Mouse (Mus musculus) layer of hippocampus, adult 2 months (tissue): ENCODE results near the gene Hsf2. TPM values are rescaled to one million over a fixed set of nuclear protein-coding genes. Genes with fewer than 3 reads are reported as not detected.
"Not testable (repeated sequence)": the region's sequence is repeated elsewhere in the genome, so short reads cannot be mapped to it uniquely, and the experiment has no call there.

Experiments used
- DNase-seq, 2 experiments: peaks; one replicate each; pipeline ENCODE4 v3.0.0; 2022; ENCODE audit warnings: low spot score in 2 of 2
- H3K27ac ChIP-seq: fragments of 200-600 bp; 2 replicates; pipeline ENCODE4 v1.8.1; 2022
- H3K4me3 ChIP-seq: fragments of 200-600 bp; 2 replicates; pipeline ENCODE4 v1.8.1; 2022; ENCODE audit warnings: mild to moderate bottlenecking
- CTCF ChIP-seq: fragments of 200-600 bp; conservative IDR thresholded peaks from 2 replicates; pipeline ENCODE4 v1.8.1; 2022; ENCODE audit warnings: antibody characterized with exemption, mild to moderate bottlenecking, moderate library complexity
- total RNA-seq, 2 experiments: library from RNA; stranded (reverse); gene quantifications; 2 replicates each; pipeline ENCODE4 v1.2.3; 2021

The Hsf2 gene
- total RNA-seq, 2 experiments from 2014 or later, result 31.8 to 33.0 TPM

DNA sequence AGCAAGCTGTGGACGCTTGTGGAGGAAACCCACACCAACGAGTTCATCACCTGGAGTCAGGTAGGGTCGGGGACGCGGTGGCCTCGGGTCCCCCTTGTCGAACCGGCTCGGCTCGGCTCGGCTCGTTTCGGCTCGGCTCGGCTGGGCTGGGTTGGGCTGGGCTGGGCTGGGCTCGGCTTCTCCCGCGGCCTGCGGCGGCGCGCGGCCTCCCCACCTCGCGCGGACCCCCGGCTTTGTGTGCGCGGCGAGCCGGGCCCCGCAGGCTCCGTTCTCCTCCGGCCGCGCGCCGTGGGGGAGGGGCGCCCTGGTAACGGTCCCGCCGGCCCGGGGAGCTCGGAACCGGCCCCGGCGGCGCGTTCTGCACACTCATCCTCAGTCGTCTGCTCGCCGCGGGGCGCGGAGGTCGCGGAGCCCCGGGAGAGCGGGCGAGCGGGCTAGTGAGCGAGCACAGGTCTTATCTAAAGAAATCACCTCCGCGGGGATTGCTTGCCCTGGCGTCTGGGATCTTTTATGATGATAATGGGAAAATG, 422 bp downstream of the Hsf2 start:
- Histone ChIP-seq H3K27ac (peak overlapping the region; percentile 96), H3K4me3 (peak overlapping the region; percentile 73)
- no peak for TF ChIP-seq CTCF
- peak; percentile 17 to 74 for DNase-seq

DNA sequence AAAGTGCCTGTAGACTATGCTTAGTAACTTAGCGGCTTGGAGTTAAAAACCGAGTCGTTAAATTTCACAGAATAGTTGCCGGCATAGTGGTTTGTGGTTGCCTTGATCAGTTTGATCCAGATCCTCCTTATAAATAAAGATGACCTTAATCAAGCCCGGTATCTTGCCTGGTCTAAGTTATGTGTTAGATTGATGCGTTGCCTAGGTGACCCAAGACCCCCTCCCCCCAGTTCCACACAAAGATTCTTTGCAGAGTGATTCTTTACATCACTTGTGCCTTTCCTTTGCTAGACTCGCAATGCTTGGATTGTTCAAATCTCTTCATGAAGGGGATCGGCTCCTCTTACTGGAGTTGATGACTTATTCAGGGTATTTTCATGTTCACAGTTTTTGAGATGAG, 1.0 kb downstream of the Hsf2 start:
- TF ChIP-seq CTCF, result no peak
- DNase-seq, result no peak
- peak overlapping the region; percentile 73 for H3K4me3 ChIP-seq
- H3K27ac ChIP-seq, result peak overlapping the region; percentile 96

DNA sequence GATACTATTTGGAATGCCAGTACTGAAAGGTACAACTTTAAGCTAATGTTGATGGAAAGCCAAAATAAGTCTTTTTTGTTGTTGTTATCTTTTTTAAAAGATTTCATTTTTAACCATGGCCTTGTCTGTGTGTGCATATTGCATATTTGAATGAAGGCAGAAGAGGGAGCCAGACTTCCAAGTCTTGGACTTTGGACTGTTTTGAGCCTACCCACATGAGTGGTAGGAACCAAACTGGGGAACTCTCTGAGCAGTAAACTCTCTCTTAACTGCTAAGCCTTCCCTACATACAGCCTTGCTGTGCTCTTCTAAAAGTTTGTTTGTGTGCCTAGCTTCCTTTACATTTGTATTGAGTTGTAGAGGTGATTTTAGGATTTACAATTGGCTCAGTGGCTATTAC, 2.4 kb downstream of the Hsf2 start:
- DNase-seq, result no peak
- Histone ChIP-seq H3K27ac (no peak overlapping the region), H3K4me3 (no peak overlapping the region)
- TF ChIP-seq CTCF, result peak; percentile 38; the same call in 1 of the 2 replicates

DNA sequence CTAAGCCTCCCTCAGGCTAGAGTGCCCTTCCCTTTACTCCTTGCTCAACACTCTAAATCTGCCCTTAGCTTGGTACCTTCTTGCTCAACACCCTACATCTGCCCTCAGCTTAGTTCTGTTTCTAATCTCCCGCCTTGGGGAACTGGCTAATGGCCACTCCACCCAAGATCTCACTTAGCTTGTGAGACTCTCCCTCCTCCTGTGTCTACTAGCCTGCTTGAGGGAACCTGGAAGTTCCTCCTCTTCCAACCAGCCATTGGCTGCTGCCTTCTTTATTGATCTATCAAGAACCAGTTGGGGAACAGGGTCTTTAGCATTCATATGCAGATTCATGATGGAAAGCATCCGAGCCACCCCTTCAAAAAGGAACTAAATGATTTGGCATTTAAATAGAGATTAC, 5.9 kb downstream of the Hsf2 start:
- DNase-seq, result no peak
- no peak for TF ChIP-seq CTCF
- no peak overlapping the region for H3K4me3 ChIP-seq
- H3K27ac ChIP-seq, result no peak overlapping the region

DNA sequence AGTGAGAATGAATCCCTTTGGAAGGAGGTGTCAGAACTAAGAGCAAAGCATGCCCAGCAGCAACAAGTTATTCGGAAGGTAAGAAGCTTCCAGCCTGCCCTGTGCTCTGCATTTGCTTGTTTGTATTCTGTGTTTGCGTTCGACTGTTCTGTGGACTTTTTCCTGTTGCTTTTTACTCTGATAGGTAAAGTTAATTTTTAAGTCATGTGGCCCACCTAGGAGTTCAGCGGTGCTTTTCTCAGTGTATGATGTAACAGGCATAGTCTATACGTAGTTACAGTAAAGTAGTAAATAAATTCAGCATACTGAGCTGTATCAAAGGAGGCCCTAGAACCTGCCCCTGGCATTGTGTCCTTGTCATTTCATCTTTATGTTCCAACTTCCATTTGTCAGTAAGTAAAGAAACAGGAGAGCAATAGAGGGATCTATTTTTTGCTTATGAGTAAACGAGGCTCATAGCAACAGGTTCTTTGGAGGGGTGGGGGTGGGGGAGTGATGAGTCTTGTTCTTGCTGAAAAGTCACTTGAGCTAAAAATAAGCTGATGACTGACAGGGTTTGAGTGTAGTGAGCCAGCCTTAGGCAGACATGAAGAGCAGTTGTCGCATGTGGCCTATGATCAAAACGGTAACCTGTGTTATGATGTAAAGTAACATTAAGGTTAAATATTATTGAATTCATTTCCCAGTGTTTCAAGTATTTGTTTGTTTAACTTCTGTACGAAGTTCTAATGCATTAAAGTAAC, 13.4 kb downstream of the Hsf2 start:
- Histone ChIP-seq H3K4me3 (no peak overlapping the region), H3K27ac (no peak overlapping the region)
- TF ChIP-seq CTCF, result no peak
- no peak for DNase-seq

DNA sequence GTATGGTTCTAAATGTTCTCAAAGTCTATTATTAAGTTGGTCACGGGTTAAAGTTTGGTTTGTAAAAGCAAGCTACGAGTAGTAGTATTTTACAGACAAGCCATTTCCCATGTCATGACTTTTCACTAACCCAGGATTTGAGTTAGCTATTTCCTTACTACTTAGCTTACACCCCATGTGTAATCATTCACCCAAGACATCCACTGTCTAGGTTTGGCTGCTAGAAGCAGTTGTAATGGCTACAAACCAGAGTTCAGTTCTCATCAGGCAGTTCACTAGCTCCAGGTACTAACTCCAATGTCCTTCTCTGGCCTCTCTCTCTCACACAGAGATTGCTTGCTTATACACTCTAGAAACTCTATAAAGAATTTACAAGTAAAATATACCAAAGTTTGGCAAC, 28.4 kb downstream of the Hsf2 start:
- DNase-seq, result no peak
- Histone ChIP-seq H3K27ac (no peak overlapping the region), H3K4me3 (no peak overlapping the region)
- TF ChIP-seq CTCF, result no peak

DNA sequence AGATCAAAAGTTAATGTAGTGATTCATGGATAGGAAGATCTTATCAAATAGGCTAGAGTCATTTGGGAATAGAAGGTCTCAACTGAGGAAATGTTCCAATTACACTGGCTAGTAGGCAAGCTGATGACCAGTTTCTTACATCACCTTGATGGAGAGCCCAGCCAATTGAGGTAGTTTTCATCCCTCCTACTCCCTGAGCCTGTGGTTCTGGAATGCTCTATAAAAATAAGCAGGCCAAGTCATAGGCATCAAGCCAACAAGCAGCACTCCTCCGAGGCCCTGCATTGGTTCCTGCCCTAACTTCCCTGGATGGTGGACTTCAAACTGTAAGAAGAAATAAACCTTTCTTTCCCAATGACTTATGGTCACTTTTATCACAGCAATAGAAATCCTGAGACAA, 29.1 kb downstream of the Hsf2 start:
- no peak for TF ChIP-seq CTCF
- H3K27ac ChIP-seq, result no peak overlapping the region
- DNase-seq, result no peak
- H3K4me3 ChIP-seq, result no peak overlapping the region

DNA sequence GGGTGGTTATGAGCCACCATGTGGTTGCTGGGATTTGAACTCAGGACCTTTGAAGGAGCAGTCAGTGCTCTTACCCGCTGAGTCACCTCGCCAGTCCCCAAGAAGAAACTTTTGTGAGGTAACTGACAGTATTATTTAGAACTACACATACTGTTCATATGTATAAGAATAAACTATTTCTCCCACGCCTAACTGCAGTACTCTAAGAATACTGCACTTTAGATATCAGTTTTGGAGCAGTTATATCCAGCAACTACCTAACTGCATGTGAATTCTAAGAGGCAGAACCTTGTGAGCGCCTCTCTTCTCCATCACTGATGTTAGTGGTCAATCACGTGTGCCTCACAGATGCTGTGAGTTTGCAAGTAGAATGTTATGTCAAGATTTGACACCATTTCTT, 40.3 kb downstream of the Hsf2 start:
- TF ChIP-seq CTCF, result no peak
- no peak for DNase-seq
- H3K27ac ChIP-seq, result no peak overlapping the region
- H3K4me3 ChIP-seq, result no peak overlapping the region

DNA sequence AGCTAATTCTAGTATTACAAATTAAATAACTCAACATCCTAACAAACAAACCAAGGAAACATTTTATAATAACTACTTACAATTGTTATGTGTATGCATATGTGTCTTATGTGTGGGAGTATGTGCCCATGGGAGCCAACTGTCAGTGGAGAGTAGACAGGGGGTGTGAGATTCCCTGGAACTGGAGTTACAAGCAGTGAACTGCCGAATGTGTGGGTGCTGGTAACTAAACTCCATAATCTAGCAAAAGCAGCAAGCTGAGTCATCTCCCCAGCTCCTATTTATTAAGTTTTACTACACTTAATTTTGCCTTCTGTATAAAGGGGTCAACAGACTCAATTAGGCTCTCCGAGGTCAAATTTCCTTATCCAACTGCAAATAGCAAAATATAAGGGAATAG, 44.9 kb downstream of the Hsf2 start:
- no peak for TF ChIP-seq CTCF
- Histone ChIP-seq H3K27ac (peak overlapping the region; percentile 98), H3K4me3 (peak overlapping the region; percentile 95)
- peak; percentile 48 to 62 for DNase-seq

DNA sequence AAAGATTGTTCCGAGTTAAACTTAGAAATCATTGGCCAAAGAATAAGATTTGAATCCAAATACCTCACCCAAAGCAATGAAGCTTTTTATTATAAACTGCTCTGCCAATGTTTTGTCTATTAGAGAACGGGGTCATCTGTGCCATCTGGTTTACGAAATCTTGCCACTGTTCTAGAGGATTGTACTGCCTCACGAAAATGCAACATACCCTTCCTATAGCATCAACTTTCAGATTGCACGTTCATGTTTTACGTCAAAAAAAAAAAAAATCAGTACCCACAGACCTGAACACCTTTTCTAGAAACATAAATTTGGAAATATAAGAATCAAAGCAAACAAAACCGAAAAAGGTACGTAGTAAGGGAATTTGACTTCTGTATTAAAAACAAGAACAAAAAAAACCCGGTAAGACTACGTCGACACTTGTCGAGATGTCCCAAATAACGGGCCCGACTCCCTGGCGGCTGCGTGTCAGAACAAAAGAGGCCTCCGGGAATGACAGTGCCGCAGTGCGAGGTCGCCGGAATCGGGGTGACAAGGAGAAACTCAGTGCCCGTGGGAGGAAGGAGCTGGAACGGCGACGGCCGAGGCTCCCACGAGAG, 45.5 kb downstream of the Hsf2 start:
- peak overlapping the region; percentile 95 for H3K4me3 ChIP-seq
- DNase-seq, result no peak
- peak overlapping the region; percentile 98 for H3K27ac ChIP-seq
- TF ChIP-seq CTCF, result no peak

DNA sequence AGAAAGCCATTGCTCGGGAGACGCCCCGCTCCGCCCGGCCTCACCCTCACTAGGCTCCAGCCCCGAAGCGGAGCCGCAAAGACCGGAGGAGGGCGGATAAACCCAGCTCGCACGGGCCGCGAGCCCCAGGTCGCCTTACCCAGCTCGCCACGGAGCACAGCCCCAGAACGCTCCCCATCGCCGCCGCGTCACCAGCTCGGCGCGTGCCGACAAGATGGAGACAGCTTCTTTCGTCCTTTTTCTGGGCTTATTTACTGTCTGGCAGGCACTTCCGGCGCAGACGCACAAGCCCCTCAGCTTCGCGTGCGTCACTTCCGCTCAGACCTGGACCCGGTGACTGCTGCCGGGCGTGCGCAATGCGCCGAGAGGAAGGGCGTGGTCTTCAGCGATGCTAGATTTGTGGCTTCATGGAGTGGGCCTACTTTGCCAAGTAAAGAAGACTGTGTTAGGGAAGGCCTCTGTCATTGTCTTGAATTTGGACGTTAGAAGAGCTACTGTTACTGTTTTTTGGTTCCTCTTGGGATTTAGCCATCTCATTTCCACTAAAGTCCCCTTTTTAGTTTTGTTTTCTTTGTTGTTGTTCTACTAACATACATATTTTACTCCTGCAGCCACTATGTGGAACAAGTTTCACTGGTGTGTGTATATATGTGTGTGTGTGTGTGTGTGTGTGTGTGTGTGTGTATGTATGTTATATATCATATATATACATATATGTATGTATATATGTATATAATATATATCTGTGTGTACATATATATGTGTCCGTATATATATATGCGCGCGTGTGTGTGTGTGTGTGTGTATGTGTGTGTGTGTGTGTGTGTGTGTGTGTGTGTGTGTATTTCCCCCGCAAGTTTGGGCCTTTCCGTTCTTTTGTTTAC, 46.3 kb downstream of the Hsf2 start, which contains the start of gene Serinc1:
Serinc1 (minus strand) TSS at position 313 of the 884 bp plus-strand sequence.
- no peak for TF ChIP-seq CTCF
- Histone ChIP-seq H3K4me3 (peak within 1 kb of the TSS; percentile 95), H3K27ac (peak within 1 kb of the TSS; percentile 98)
- DNase-seq, result peak; percentile 95 to 97

DNA sequence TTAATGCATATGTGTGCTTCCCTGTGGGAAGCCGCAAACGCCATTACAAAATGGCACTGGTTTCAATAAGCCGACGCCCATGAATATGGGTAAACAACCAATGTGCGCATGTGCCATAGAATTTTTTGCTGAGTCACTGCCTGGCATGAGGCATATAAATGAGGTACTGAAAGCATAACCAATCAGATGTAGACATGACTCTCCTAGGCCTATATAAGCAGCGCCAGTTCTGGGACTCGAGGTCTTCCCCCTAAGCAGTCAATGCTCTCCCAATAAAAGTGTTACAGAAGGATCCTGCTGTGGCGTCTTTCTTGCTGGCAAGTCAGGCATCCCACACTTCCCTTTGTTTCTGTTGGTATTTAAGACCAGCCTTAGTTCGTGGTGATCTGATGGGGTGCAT, 57.7 kb downstream of the Hsf2 start:
- DNase-seq, H3K4me3 ChIP-seq, H3K27ac ChIP-seq: not testable (repeated sequence)

DNA sequence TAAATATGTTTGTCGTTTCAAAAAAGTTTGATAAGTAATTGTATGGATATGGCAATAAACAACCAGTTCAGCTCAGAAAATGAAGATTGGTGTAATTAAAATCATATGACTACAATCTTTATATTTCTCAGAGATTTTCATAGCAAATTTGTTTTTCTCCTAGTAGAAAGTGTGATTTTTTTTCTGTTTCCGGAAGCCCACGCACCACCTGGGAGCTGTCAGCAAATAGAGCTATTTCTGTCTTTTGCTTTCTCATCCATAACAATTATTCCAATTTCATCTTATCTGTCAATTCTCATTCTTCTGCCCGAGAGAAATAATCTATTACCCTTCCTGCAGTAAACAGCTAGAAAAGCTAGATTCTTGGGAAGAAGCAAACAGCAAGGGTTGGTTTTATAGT, 63.4 kb downstream of the Hsf2 start:
- DNase-seq, result peak; percentile 58 to 59
- no peak for TF ChIP-seq CTCF
- Histone ChIP-seq H3K4me3 (no peak overlapping the region), H3K27ac (no peak overlapping the region)
